Mouse (Mus musculus) CH12.LX (cell line): ENCODE results near the gene Rhof.

Source experiments
- CTCF ChIP-seq, 2 experiments: IDR thresholded peaks in 1 of 2; conservative IDR thresholded peaks in 1 of 2; 2 replicates each; pipeline ENCODE4 v1.5.1; 2011 to 2012; ENCODE audit warnings: low read depth in 2 of 2, low read length in 2 of 2, improper control_type of control experiment in 1 of 2, inconsistent platforms in 1 of 2, mild to moderate bottlenecking in 1 of 2, moderate library complexity in 1 of 2
- EP300 ChIP-seq: IDR thresholded peaks from 2 replicates; pipeline ENCODE4 v1.6.1; 2011; ENCODE audit warnings: low read length, improper control_type of control experiment
- MAZ ChIP-seq: IDR thresholded peaks from 2 replicates; pipeline ENCODE4 v1.6.1; 2012; ENCODE audit warnings: low read depth, mild to moderate bottlenecking, inconsistent platforms, low read length, improper control_type of control experiment, moderate library complexity
- MEF2A ChIP-seq: IDR thresholded peaks from 2 replicates; pipeline ENCODE4 v1.6.1; 2014; ENCODE audit warnings: low read depth, mild to moderate bottlenecking, inconsistent platforms, low read length, improper control_type of control experiment, borderline replicate concordance
- PAX5 ChIP-seq: IDR thresholded peaks from 2 replicates; pipeline ENCODE4 v1.6.1; 2012; ENCODE audit warnings: low read length, inconsistent platforms, mixed read lengths
- POLR2A ChIP-seq: IDR thresholded peaks from 2 replicates; pipeline ENCODE4 v1.6.1; 2011; ENCODE audit warnings: low read depth, mild to moderate bottlenecking, improper control_type of control experiment, low read length
- POLR2AphosphoS2 ChIP-seq: IDR thresholded peaks from 2 replicates; pipeline ENCODE4 v1.6.1; 2011; ENCODE audit warnings: low read depth, low read length, improper control_type of control experiment
- SMC3 ChIP-seq: IDR thresholded peaks from 2 replicates; pipeline ENCODE4 v1.6.1; 2011; ENCODE audit warnings: low read depth, low read length, improper control_type of control experiment
- TCF12 ChIP-seq: IDR thresholded peaks from 2 replicates; pipeline ENCODE4 v1.6.1; 2014; ENCODE audit warnings: low read depth, mild to moderate bottlenecking, inconsistent platforms, low read length, improper control_type of control experiment
- USF2 ChIP-seq: conservative IDR thresholded peaks from 2 replicates; pipeline ENCODE4 v1.6.1; 2011; ENCODE audit warnings: low read depth, low read length, improper control_type of control experiment
- ZC3H11A ChIP-seq: IDR thresholded peaks from 2 replicates; pipeline ENCODE4 v1.6.1; 2012; ENCODE audit warnings: low read depth, mild to moderate bottlenecking, inconsistent platforms, low read length, improper control_type of control experiment

DNA sequence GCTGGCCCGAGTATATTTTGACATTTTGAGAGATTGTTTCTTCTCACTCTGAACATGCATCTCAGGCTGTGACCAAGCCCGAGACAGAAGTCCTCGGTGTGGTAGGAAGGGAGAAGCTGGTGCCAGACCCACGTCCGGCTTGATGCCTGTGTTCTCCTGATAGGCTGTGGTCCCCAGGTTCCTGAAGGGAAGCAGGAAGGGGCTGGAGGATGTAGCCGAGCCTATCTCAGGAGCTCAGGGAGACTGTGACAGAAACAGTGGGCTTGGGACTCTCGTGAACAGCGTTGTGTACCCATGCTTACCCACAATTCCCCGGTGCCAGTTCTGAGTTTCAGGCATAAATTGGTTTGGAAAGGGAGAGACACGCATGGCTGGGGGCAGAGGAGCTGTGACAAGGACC, 13.7 kb downstream of the Rhof start:
- TF ChIP-seq TCF12 (no peak), SMC3 (no peak), MAZ (no peak), POLR2AphosphoS2 (no peak), CTCF (conservative IDR thresholded peaks at IDR 0.05 in 1 of 2, IDR thresholded peaks at IDR 0.05 in 1 of 2; ENCODE audit: low read depth in 2 of 2, low read length in 2 of 2) (no peak), POLR2A (no peak), PAX5 (no peak), USF2 (no peak), ZC3H11A (no peak), EP300 (no peak), MEF2A (no peak)
